Mouse (Mus musculus) ovary, adult 10 weeks (tissue): ENCODE data around the gene Dync2li1. TPM values are rescaled to one million over a fixed set of nuclear protein-coding genes. Genes with fewer than 3 reads are reported as not detected.

Source experiments
- polyA plus RNA-seq: library from polyadenylated mRNA; stranded (reverse); fragments of 350-450 nt; fragmentation: Illumina TruSeq; extraction: RNeasy Lipid Tissue Mini Kit (QIAGEN cat#74804); gene quantifications from one replicate; pipeline ENCODE4 v1.2.3, GENCODE M21; 2014

Dync2li1 gene
- 46.4 TPM for polyA plus RNA-seq

DNA sequence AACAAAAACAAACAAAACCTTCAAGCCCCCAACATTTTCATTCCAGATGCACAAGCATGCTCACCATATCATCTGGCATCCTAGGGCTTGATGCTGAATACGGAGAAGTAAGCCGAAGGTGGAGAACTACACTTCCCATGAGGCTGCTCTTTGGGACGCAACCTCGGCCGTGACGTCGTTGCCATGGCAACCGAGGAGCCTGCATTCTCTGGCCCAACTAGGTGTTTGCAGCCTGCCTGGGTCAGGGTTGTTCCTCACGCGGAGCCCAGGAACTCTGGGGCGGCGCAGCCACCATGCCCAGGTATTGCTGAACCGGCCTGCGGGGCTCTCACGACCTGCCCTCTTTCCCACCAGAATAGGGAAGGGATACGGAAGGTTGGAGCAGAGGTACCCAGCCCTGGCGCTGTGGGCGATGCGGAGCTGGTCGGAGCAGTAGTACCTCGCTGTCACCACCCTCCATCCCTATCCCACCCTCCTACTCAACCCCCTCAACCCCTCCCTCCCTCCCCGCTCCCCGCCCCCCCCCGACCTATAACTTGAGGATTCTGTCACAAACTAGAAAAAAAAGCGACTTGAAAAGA lies at the start of gene Dync2li1:
Gene Dync2li1 (plus strand): TSS at position 221 of the 581 bp plus-strand sequence.

DNA sequence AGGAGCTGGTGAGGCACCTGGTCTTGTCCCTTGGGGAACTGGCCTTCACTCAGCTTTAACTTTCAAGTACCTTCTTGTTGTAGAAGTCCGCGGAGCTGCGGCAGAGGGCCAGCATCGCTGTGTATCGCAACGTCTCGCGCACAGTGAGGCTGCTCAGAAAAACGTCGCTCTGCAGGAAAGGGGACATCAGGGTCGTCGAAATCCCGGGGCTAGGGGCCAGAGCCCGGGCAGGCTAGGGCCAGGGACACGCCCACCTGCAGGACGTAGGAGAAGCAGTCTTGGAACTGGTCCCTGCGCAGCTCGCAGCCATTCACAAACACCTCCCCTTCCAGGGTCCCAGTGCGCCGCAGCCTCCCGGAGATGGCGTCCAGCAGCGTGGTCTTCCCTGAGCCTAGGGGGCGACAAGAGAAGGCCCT lies 49.7 kb downstream of the Dync2li1 start, which contains the start of gene Abcg8:
Gene Abcg8 (plus strand): TSS at position 352 of the 416 bp plus-strand sequence.

DNA sequence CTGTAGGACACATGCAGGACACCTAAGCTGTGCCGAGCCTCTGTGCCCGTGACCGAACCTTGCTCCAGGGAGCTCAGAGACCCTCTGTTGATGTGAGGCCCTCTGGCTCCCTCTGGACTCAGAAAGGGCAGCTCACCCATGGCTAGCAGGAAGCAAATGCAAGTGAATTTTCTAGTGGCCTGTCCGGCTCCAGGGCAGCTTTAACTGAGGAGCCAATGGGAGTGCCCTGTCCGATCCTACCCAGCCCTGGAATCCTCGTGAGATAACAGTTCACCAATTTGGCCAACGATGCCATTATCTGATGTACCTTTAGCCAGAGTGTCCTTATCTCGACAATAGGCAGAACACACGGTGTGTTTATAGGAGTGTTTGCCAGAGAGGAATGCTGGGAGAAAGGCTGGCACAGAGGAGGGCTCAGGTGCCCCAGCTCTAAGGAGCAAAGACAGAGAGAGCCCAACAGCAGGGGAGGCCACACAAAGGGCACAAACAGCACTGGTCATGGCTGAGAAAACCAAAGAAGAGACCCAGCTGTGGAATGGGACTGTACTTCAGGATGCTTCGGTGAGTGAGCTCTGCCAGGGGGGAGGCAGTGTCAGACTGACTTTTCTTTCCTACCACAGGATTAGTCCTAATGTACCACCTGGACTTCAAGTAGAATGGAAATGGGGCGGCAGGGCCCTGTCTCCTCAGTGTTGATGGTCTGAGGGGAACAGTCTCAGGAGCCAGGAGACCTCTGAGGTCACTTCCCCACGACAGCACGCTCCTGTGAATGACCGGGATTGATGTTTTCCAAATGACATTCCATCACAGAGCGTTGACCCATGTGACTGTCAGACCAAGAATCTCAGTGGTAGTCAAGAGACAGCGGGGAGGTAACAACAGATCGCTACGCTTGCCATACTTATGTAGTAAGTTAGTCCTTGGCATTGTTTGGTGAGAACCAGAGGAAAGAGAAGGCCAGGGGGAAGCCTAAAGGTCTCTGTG lies 56.7 kb downstream of the Dync2li1 start, which contains the start of gene Abcg5:
Gene Abcg5 (minus strand): TSS at position 278 of the 984 bp plus-strand sequence.

Other genes starting within 250 kb of the Dync2li1 start
- 17.1 TPM for gene Thada, start 160.3 kb upstream of the Dync2li1 start, polyA plus RNA-seq
- 4.2 TPM for gene Plekhh2, start 114.6 kb upstream of the Dync2li1 start, polyA plus RNA-seq
- gene Abcg8, start 49.8 kb downstream of the Dync2li1 start, polyA plus RNA-seq = not detected
- gene Abcg5, start 56.5 kb downstream of the Dync2li1 start, polyA plus RNA-seq = 0.29 TPM
- 55.0 TPM for gene Lrpprc, start 164.3 kb downstream of the Dync2li1 start, polyA plus RNA-seq